Mouse (Mus musculus) frontal cortex, adult (tissue): Measurements from ENCODE around the gene Cox6b2.

Experiments used
- ATAC-seq: cut with Nextera tagmentation; 2 replicates; pipeline ENCODE4 v1.9.2; 2017; ENCODE audit warnings: mild to moderate bottlenecking, moderate library complexity, mixed read lengths; ENCODE audit not compliant: low TSS enrichment

Cox6b2 gene

GRCm38 (mm10) chr7:4764946-4765710 lies 12.2 kb upstream of the Cox6b2 start:
- ATAC-seq = peak; percentile 31; the same call in 1 of the 2 replicates

DNA sequence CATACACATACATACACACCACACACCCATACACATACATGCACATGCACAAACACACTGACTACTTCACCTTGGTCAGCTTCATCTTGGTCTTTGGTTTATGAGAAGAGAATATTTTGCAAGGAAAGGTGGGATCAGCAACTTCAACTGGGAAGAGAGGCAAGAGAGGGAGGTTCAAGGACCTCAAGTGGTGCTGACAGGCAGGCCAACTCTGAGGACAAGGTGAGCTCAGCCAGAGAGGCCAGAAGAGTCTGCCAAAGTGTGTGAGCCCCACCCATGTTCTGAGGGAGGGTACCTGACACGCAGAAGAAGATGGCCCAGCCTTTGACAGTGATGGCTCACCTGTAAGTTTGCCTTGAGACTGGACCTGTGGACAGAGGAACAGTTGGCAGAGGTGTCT lies 6.8 kb upstream of the Cox6b2 start:
- ATAC-seq = no peak

- ATAC-seq = no peak
Measured at GRCm38 (mm10) chr7:4751971-4752820, 698 bp downstream of the Cox6b2 start.

DNA sequence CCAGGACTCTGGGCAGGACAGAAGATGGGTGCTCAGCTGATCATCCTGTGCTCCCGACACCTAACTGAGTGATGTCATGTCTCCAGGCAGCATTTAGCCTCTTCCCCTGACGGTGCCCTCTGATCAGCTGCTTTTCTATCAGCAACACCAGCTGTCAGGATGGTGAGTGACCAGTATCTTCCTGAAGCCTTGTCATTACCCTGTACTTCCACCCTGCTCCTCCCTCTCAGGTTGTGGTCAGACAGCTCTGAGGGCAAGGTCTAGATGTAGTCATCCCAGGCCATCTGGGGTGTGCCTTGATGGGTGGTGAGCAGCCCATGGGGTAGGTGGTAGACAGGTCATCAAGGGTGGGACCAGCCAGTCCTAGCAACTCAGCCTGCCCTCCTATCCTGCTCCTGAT lies 3.7 kb downstream of the Cox6b2 start:
- ATAC-seq = no peak

DNA sequence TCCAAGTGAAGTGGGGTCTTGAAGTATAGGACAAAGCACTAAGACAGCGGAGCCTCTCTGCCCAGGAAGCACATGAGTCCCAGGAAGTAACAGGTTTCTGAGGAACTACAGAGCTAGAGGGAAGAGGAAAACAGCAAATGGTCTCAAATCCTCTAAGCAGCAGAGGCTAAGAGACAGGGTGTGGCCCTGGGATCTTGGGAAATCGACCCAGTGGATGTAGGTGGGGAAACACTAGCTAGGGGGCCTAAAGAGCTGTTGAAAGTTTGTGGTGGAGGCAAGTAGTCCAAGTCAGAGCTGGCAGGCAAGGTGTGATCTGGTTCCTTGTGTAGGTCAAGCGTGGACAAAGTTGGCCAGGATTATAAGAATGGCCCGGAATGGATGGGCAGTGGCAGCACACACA lies 4.6 kb downstream of the Cox6b2 start:
- no peak for ATAC-seq

DNA sequence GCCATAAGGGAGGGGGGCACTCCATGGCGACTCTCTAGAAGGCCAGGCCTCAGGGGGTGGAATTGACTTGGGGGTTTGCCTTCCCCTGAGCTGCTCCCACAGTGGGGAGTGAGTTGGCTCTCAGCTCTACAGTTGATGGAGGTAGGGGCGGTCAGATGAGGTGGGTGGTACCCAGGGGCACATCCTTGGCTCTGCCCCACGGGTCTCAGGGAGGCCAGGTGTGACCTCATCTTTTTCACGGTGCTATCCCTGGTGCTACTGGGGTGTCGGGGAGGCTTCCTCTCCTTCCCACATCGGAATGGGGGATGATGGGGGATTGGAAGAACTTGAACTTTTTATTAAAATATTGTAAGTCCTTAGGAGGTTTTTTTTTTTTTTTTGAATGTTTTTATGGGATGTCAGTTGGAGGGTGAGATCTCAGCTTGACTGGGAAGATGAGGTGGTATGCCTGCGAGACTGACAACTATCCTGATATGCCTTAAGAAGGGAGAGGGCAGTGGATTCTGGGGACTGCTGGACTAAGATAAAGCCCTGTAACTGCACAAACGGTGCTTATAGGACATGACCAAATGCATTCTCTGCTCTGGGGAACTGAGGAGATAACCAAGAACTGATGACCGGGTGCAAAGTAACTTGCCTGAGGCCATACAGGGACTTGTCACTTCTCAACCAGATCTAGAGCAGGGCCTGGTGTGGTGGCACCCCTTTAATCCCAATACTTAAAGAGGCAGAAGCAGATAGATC lies 5.6 kb downstream of the Cox6b2 start:
- ATAC-seq = no peak

DNA sequence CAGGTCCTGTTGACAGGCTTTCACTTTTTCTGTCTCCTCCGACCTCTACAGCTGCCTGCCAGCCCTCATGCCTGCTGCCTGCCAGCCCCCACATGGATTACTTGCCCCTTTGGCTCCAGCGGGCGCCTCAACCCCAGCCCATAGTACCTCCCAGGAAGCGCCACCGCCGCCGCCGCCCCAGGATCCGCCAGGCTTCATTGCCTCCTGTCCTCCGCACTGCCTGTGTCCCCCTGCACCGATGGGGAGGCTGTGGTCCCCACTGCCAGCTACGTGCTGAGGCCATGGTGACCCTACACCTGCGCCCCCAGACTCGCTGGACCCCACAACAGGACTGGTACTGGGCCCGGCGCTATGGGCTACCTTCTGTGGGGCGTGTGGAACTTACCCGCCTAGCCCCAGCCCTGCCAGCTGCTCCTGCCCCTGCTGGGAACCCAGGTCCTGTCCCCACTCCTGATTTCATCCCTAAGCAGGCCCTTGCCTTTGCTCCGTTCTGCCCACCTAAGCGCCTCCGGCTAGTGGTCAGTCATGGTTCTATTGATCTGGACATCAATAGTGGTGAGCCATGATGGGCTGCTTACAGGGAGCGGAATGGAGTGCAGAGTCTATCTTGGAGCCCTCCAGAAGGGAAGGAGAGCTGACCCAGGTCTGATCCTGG lies 6.4 kb downstream of the Cox6b2 start:
- ATAC-seq = no peak

- no peak for ATAC-seq
Measured at GRCm38 (mm10) chr7:4744886-4745285, 8.0 kb downstream of the Cox6b2 start.

DNA sequence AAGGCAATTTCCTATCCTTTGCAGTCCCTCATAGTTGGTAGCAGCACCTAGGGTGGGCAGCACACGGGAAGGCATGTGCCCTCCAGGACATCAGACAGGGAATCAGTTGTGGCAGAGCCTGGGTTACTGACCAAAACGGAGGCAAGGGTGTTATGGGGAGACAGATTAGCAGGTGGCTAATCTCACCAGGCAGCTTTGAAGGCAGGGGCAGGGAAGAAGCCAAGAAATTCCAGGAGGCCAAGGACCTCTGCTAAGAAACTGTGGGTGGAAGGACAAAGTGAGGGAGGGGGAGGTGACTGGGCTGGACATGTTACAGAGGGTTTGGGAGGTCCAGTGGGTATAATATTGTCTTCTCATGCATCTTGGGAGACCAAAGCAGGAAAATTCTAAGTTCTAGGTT lies 9.5 kb downstream of the Cox6b2 start:
- ATAC-seq = no peak

- ATAC-seq = no peak
Measured at GRCm38 (mm10) chr7:4742482-4742819, 10.4 kb downstream of the Cox6b2 start.

DNA sequence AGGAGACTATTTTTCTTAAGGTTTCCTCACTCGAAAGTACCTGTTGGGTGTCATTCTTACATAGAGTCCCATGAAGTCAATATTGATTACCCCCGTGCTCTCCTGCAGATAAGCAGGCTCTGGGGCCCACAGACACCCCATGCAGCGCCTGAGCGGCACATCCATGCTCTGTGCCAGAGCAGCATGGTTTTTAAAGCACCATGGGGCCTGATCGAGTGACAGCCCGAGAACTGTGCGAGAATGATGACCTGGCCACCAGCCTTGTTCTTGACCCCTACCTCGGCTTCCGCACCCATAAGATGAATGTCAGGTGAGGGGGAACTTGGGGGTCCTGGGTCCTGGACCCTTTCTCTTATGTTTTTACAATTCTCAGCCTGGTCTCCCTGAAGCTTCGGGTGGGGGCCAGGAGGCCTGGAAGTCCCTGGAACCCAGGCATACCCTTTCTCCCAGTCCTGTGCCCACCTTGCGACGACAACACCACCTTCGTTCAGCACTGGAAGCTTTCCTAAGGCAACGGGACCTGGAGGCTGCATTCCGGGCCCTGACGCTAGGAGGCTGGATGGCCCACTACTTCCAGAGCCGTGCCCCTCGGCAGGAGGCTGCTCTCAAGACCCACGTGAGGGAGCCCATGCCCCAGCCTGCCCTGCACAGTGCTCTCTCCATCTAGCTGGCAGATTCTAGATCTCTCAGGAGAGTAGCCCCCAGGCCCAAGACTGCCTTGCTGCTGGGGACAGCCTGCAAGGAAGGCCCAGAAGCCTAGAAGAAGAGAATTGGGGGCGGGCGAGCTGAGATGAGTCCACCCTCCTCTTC lies 11.0 kb downstream of the Cox6b2 start:
- ATAC-seq = no peak

DNA sequence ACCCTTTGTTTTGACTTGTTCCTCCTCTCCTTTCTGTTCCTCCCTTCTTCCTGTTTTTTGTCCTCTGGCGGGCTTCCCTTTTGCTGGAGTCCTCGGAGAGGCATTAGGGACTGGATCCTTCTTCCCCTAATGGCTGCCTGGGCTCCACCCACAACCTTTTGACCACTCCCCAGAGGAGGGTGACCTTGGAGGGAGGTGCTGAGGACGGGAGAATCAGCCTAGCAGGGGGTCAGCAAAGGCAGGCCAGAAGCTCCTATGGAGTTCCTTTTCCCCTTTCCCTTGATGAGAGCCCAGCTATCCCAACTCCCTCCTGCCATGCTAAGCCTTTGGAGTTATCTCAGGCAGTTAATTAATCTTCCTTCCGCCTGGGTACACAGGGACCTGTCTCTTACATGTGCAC lies 11.7 kb downstream of the Cox6b2 start:
- ATAC-seq = no peak

- peak; percentile 28 for ATAC-seq
Measured at GRCm38 (mm10) chr7:4740309-4740727, 12.6 kb downstream of the Cox6b2 start.

DNA sequence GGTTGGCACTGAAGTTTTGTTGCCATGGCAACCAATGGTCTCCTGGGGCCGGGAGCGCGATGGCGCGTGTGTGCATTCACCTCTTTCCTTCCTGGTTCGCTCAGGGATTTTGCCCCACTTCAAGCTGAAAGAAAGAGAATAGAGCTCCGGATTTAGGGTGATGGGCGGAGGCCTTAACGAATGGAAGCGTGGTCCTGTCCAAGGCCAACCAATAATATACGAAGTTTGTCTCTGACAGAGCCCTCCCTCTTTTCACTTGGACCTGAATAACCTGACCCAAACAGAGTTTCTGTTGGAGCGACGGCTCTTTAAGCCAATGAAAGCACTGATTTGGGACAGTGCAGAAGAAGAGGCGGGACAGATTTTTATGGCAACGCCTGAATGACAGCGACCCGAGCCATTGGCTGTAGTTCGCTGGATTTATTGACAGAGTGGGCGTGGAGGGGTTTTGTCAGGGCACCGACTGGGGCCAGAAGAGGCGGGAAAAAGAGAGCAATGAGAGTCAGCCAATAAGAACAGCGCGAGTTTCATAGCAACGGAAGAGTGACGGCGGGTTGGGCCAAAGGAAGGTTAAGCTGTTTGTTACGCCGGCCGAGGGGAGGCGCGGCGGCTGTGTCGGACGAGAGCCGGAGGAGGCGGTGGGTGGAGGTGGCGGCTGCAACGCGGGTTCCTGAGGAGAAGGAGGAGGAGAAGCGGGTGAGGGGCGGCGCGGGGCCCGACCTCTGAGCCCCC lies 13.2 kb downstream of the Cox6b2 start, which contains the start of gene Kmt5c:
Gene Kmt5c, plus strand, starts transcription at position 572 of the 732 bp plus-strand sequence.
- ATAC-seq = peak; percentile 95

- no peak for ATAC-seq
Measured at GRCm38 (mm10) chr7:4739041-4739543, 13.8 kb downstream of the Cox6b2 start.

GRCm38 (mm10) chr7:4732968-4733392 lies 19.9 kb downstream of the Cox6b2 start:
- no peak for ATAC-seq

- ATAC-seq = no peak
Measured at GRCm38 (mm10) chr7:4731090-4731489, 21.8 kb downstream of the Cox6b2 start.

DNA sequence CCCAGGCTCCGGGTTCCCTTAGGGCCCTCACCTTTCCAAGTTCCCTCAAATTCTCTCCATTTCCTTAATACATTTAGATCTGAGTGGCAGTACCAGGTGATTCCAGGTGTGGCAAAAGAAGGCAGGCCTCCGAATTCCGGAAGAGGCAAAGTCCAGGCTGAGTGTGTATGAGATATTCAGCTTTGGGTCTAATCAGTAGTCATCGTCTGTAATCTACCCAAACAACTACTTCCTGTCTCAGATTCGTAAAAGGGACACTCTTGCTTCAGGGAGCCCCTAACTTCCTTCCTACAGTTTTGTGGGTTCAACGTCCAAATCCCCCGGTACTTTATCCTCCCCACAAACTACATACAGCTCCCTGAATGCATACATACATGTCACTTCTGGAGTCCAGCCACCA lies 27.7 kb downstream of the Cox6b2 start, which contains the start of gene Tmem150b:
Gene Tmem150b, minus strand, starts transcription at position 81 of the 400 bp plus-strand sequence.
- no peak for ATAC-seq

- ATAC-seq = no peak
Measured at GRCm38 (mm10) chr7:4724359-4724758, 28.5 kb downstream of the Cox6b2 start.

DNA sequence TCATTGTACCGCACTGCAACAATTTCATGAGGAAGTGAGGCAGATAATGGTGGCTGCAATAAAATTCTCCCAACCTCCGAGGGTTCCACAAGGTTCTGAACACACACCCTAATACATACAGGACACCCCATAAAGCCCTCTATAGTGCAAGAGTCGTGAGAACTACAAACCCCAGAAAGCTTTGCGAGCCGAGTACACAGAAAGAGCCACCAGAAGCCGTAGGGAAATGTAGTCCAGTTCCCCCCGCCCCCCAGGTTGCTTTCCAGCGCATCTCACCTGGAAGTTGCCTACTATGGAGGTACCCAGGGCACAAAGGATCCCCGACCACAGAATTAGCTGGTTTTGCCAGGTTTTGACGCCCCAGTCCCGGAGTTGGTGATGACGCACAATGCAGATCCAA lies 29.4 kb downstream of the Cox6b2 start:
- ATAC-seq = peak; percentile 97
